Mouse (Mus musculus) olfactory bulb, adult 2 months (tissue): Measurements from ENCODE around the gene D17Wsu92e. TPM values are rescaled to one million over a fixed set of nuclear protein-coding genes. Genes with fewer than 3 reads are reported as not detected.

ENCODE experiments used
- H3K27ac ChIP-seq: fragments of 200-500 bp; 2 replicates; pipeline ENCODE4 v1.5.1; 2012; ENCODE audit warnings: low read depth, low read length; ENCODE audit not compliant: insufficient read depth
- H3K4me1 ChIP-seq: fragments of 200-500 bp; 2 replicates; pipeline ENCODE4 v1.6.1; 2012; ENCODE audit warnings: low read length; ENCODE audit not compliant: control insufficient read depth, insufficient read depth
- H3K4me3 ChIP-seq: fragments of 200-500 bp; 2 replicates; pipeline ENCODE4 v1.5.1; 2012; ENCODE audit warnings: mild to moderate bottlenecking, low read depth, low read length, moderate library complexity; ENCODE audit not compliant: insufficient read depth
- CTCF ChIP-seq: fragments of 200-500 bp; IDR thresholded peaks from 2 replicates; pipeline ENCODE4 v1.5.1; 2012; ENCODE audit warnings: low read depth, mild to moderate bottlenecking, low read length, moderate library complexity; ENCODE audit not compliant: insufficient read depth
- POLR2A ChIP-seq: fragments of 200-500 bp; IDR thresholded peaks from 2 replicates; pipeline ENCODE4 v1.6.1; 2012; ENCODE audit warnings: mild to moderate bottlenecking, low read depth, low read length, moderate library complexity; ENCODE audit not compliant: insufficient read depth
- WGBS: fragments of 180-500 bp; shearing (Covaris S2); methylation state at CpG from one replicate; pipeline ENCODE4 v1.1.7; 2018; 5-methylcytosine and 5-hydroxymethylcytosine counted together
- polyA plus RNA-seq: library from polyadenylated mRNA; stranded (reverse); fragments of >200 nt; gene quantifications from 2 replicates; pipeline ENCODE4 v1.2.4, GENCODE M21; 2012; ENCODE audit warnings: low replicate concordance; ENCODE audit not compliant: missing spikeins, insufficient read depth, insufficient read length

D17Wsu92e gene
- polyA plus RNA-seq, 1 experiment, result 114 TPM

GRCm38 (mm10) chr17:27804803-27805770 lies 15.4 kb downstream of the D17Wsu92e start:
- TF ChIP-seq CTCF (no peak), POLR2A (no peak)
- WGBS, result 81% methylated on average over 10 of the region's 10 CpGs
- peaks cover 4% of the 10 kb centered on the region for H3K4me1 ChIP-seq
- H3K27ac ChIP-seq, result no peak overlapping the region
- no peak overlapping the region for H3K4me3 ChIP-seq

DNA sequence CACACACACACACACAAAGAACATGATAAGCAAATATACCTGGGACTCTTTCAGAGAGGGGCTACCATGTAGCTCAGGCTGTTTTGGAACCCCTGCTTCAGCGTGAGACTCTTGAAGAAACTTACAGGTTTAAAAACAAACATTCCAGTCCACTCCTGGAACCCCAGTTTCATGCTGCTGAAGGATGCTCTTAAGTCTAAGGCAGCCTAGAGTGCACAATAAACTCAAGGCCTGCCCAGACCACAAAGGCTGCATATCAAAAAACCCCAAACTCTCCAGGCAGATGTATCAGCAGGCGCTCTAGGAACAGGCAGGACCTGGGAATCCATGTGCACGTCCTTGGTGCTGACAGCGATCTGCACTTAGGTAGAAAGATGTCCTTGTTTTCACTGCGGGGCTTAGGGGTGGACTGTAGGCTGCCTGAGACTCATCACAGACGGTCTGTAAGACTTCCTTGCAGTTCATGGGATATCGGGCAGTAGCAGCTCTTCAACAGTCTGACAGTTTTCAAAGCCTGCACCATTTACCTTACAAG lies 16.2 kb downstream of the D17Wsu92e start:
- TF ChIP-seq CTCF, result no peak
- TF ChIP-seq POLR2A, result no peak
- WGBS, result 83% methylated on average over 7 of the region's 7 CpGs

DNA sequence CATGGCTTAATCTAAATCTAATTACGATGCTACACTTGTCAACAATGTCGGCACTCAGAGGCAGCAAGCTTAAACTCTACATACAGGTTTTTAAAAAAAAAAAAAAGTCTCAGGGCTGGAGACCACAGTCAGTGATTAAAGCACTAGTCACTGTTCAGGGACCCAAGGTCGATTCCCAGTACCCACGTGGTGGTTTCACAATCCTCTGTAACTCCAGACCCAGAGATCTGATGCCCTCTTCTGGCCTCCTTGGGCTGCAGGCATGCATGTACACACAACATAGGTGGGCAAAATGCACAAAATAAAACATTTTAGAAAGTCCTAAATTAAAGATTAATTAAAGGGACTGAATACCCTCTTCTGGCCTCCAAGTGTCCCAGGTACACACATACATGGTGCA lies 16.7 kb downstream of the D17Wsu92e start:
- 61% methylated on average over 4 of the region's 4 CpGs for WGBS
- peaks cover 7% of the 10 kb centered on the region for H3K4me1 ChIP-seq

More for the DNA sequence above, 16.2 kb downstream of the D17Wsu92e start:
- no peak overlapping the region for H3K27ac ChIP-seq
- H3K4me1 ChIP-seq, result peaks cover 7% of the 10 kb centered on the region
- no peak overlapping the region for H3K4me3 ChIP-seq

DNA sequence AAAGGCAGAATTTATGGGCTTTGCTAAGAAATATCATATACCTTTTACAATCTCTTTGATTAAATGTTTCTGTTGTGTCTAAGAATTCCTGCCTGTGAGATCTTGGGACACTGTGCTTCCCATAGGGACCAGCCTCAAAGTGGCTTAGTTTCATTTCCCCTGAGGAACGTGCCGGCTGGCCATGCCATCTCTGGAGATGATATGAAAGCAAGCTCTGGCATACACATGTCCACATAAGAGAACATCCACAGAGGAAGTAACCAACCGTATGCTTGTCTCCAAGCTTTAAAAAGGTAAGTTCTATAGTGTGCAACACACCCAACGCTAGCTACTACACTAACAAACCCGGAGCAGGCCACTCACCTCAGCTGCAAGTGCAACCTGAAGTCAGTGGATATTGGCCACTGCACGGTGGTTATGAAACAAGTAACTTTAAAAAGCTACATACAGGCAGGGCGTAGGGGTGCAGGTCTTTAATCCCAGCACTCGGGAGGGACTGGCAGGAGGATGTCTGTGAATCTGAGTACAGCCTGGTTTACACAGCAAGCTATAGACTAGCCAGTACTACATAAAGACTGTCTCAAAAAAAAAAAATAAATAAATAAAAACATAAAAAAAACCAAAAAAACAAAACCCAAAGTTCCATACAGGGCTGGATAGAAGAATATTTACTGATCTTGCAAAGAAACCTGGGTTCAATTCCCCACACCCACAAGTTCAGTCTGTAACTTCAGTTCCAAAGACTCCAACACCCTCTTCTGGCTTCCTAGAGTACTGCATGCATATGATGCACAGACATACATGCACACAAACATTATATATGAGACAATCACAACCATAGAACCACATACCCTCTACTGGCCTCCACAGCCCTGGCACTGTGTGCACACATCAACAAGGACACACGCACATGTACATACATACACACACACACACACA lies 19.5 kb downstream of the D17Wsu92e start:
- Histone ChIP-seq H3K27ac (no peak overlapping the region), H3K4me3 (no peak overlapping the region), H3K4me1 (peaks cover 20% of the 10 kb centered on the region)
- WGBS, result 90% methylated on average over 9 of the region's 9 CpGs
- TF ChIP-seq POLR2A, result no peak
- no peak for TF ChIP-seq CTCF

More for the DNA sequence above, 16.7 kb downstream of the D17Wsu92e start:
- Histone ChIP-seq H3K27ac (no peak overlapping the region), H3K4me3 (no peak overlapping the region)
- TF ChIP-seq POLR2A (no peak), CTCF (no peak)

DNA sequence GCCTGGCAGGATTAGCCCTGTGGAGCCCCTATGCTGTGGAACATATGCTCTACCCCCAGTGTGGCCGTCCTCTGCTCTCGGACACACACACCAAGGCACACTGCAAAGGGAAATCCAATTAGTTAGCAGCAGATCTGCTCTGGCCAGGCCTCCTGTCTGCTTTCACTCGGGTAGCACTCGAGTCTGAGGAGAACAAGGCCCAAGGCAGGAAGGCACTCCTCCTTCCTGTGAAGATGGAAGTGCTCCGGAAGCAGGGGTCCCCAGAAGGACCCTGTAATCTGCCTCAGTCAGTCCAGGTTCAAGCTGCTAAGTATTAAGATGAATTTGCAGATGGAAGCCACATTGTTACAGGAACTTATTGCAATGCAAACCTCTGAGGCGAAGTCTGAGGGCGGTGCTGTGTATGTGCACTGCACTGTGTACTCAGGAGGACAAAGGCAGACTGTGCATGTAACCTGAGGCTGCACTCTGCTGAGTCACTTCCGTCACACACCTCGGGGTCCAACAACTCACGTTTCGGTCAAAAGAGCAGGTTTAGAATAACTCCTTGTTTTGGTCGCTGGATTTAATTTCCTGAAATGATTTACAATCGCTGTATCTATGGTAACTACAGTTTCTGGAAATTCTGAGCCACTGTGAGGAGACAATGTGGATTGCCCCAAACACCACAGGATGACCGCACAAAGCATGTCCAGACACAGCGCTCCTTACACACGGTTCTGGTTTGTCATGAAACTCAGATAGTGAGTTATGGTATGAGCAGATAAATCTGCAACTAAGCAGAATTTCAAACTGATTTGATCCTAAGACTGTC lies 20.5 kb downstream of the D17Wsu92e start:
- H3K4me3 ChIP-seq, result no peak overlapping the region
- H3K27ac ChIP-seq, result no peak overlapping the region
- peaks cover 22% of the 10 kb centered on the region for H3K4me1 ChIP-seq
- 54% methylated on average over 16 of the region's 16 CpGs for WGBS
- TF ChIP-seq CTCF (no peak), POLR2A (no peak)

DNA sequence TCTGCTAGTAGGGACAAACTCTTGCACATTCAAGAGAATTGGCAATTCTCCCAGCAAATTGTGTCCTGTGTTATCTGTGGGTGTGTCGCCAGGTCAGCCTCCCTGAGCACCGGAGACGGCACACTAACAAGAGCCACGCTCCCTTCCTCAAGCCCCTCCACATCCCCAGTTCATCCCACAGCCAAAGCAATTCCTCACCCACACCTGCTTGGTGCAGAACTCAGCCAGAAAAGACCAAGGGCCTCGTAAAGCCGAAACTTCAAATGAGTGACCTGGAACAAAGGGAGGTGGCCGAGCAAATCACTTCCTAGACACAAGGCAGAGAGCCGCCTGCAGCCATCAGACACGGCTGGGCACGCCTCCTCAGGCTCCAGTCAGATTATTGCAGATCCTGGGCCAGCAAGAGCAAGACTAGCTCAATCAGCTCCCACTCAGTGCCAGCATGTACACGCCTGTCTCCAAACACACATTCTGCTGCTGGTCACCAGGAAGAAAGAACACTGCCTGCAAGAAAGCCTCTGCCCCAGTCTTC lies 23.0 kb downstream of the D17Wsu92e start:
- Histone ChIP-seq H3K27ac (no peak overlapping the region; the same call in 1 of the 2 replicates), H3K4me3 (no peak overlapping the region), H3K4me1 (peaks cover 18% of the 10 kb centered on the region)
- WGBS, result 12% methylated on average over 11 of the region's 11 CpGs
- TF ChIP-seq POLR2A (no peak), CTCF (no peak)

DNA sequence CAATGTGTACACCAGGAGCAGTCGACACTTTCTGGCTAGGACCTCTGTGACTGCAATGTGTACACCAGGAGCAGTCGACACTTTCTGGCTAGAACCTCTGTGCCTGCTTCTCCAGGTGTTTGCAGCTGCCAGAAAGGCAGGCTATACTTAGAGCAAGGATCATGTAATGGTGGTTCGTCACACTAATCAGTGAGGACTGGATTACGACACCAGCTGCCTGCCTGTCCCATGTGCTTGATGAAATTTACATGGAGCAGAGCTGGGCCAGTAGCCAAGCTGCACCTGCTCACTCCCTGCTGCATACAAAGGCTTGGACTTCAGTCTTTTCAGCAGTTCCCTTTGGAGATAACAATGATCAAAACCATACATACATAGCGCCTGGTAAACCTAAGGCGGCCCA lies 23.7 kb downstream of the D17Wsu92e start:
- no peak for TF ChIP-seq CTCF
- no peak for TF ChIP-seq POLR2A
- WGBS, result 40% methylated on average over 6 of the region's 6 CpGs
- Histone ChIP-seq H3K4me1 (peaks cover 18% of the 10 kb centered on the region), H3K27ac (peak overlapping the region; percentile 16), H3K4me3 (no peak overlapping the region)

DNA sequence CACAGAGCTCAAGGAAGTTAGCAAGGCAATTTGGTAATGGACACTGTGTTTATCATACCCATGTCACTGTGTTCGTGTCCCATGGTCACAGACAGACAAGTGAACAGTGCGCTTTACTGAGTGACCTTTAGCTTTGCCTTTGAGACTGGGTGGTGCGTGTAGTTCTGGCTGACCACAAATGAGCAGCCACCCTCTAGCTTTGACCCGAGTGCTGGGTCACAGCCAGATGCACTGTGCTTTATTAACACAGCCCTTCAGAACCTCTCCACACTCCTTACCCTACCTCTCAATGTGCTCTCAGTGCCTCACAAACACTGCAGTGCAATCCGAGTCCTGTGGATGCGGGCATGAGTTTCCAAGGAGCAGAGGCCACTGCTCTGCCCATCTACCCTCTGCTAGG lies 27.3 kb downstream of the D17Wsu92e start:
- H3K4me1 ChIP-seq, result peaks cover 15% of the 10 kb centered on the region
- TF ChIP-seq CTCF (no peak), POLR2A (no peak)
- no peak overlapping the region for H3K27ac ChIP-seq
- no peak overlapping the region for H3K4me3 ChIP-seq
- WGBS, result 78% methylated on average over 6 of the region's 6 CpGs
